Mouse (Mus musculus): ENCODE data around the gene Osbp. TPM values are rescaled to one million over a fixed set of nuclear protein-coding genes. Genes with fewer than 3 reads are reported as not detected.
"Not testable (repeated sequence)": the region's sequence is repeated elsewhere in the genome, so short reads cannot be mapped to it uniquely, and the experiment has no call there.

Osbp gene
- polyA plus RNA-seq, 1 experiment from 2014 or later, result 10.8 TPM

GRCm38 (mm10) chr19:11969155-11970050, 3.7 kb downstream of the Osbp start:
- no peak for ATAC-seq (ENCODE audit: insufficient number of reproducible peaks, insufficient read depth, low FRiP score, low read depth)
- WGBS, result 35% methylated on average over 9 of the region's 9 CpGs
- Histone ChIP-seq H3K4me1 (ENCODE audit: control insufficient read depth in 2 of 2, insufficient read depth in 2 of 2, low read length in 2 of 2) (peaks cover 22 to 58% of the 10 kb centered on the region in 2 experiments), H3K9ac (ENCODE audit: low read length) (peak overlapping the region; percentile 62), H3K9me3 (ENCODE audit: control insufficient read depth, low read length) (no peaks in the 10 kb centered on the region; the same call in 1 of the 2 replicates), H3K4me3 (ENCODE audit: control insufficient read depth in 1 of 2, insufficient read depth in 1 of 2, low read depth in 1 of 2, low read length in 2 of 2) (peak overlapping the region; percentile 7 to 14; a peak in 2 of 4 replicates), H3K27ac (replicated peaks in 1 of 2; ENCODE audit: control insufficient read depth in 1 of 2, insufficient read depth in 1 of 2, low read depth in 2 of 2, low read length in 2 of 2) (peak overlapping the region; percentile 94 to 96), H3K27me3 (ENCODE audit: control insufficient read depth, insufficient read depth, low read length) (no peaks in the 10 kb centered on the region), H3K36me3 (ENCODE audit: control insufficient read depth, insufficient read depth, low read length) (peaks cover 48% of the 10 kb centered on the region), H3K4me2 (ENCODE audit: low read length) (peak overlapping the region; percentile 69)

DNA sequence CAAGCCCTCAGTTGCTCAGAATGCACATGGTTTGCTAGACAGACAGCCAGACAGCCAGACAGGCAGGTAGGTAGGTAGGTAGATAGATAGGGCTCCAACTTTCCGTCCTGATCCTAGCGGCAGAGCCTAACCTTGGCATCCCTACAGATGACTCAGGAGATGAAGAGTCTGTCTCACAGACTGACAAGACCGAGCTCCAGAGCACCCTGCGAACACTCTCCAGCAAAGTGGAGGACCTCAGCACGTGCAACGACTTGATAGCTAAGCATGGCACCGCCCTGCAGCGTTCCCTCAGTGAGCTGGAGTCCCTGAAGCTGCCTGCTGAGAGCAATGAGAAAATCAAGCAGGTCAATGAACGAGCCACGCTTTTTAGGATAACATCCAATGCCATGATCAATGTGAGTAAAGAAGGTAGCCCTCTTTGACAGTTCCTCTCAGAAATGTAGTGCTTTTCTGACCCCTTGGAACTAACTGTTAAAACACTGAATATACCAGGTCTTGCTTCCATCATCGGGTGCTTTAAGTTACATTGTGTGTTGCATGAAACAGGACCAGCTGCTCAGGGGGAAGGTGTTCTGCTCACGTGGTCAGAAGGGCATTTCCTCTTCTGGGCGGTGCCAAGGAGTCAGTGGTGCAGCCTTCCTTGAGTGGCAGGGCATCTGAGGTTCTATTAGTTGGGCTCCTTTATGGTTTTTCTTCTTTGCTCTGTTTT, 7.9 kb downstream of the Osbp start:
- Histone ChIP-seq H3K4me1 (ENCODE audit: control insufficient read depth in 2 of 2, insufficient read depth in 2 of 2, low read length in 2 of 2) (peaks cover 30 to 66% of the 10 kb centered on the region in 2 experiments), H3K4me3 (ENCODE audit: control insufficient read depth in 1 of 2, insufficient read depth in 1 of 2, low read depth in 1 of 2, low read length in 2 of 2) (no peak overlapping the region), H3K9ac (ENCODE audit: low read length) (no peak overlapping the region), H3K27me3 (ENCODE audit: control insufficient read depth, insufficient read depth, low read length) (no peaks in the 10 kb centered on the region), H3K4me2 (ENCODE audit: low read length) (no peak overlapping the region), H3K36me3 (ENCODE audit: control insufficient read depth, insufficient read depth, low read length) (peaks cover 86% of the 10 kb centered on the region), H3K9me3 (ENCODE audit: control insufficient read depth, low read length) (no peaks in the 10 kb centered on the region), H3K27ac (replicated peaks in 1 of 2; ENCODE audit: control insufficient read depth in 1 of 2, insufficient read depth in 1 of 2, low read depth in 2 of 2, low read length in 2 of 2) (no peak overlapping the region)
- ATAC-seq (ENCODE audit: insufficient number of reproducible peaks, insufficient read depth, low FRiP score, low read depth), result no peak
- WGBS, result 83% methylated on average over 13 of the region's 13 CpGs

GRCm38 (mm10) chr19:11974223-11974540, 8.4 kb downstream of the Osbp start:
- Histone ChIP-seq H3K27ac (replicated peaks in 1 of 2; ENCODE audit: control insufficient read depth in 1 of 2, insufficient read depth in 1 of 2, low read depth in 2 of 2, low read length in 2 of 2) (no peak overlapping the region), H3K36me3 (ENCODE audit: control insufficient read depth, insufficient read depth, low read length) (peaks cover 88% of the 10 kb centered on the region), H3K4me2 (ENCODE audit: low read length) (no peak overlapping the region), H3K9me3 (ENCODE audit: control insufficient read depth, low read length) (no peaks in the 10 kb centered on the region), H3K4me3 (ENCODE audit: control insufficient read depth in 1 of 2, insufficient read depth in 1 of 2, low read depth in 1 of 2, low read length in 2 of 2) (no peak overlapping the region), H3K27me3 (ENCODE audit: control insufficient read depth, insufficient read depth, low read length) (no peaks in the 10 kb centered on the region), H3K9ac (ENCODE audit: low read length) (no peak overlapping the region), H3K4me1 (ENCODE audit: control insufficient read depth in 2 of 2, insufficient read depth in 2 of 2, low read length in 2 of 2) (peaks cover 28 to 61% of the 10 kb centered on the region in 2 experiments)
- no peak for ATAC-seq (ENCODE audit: insufficient number of reproducible peaks, insufficient read depth, low FRiP score, low read depth)
- 83% methylated on average over 2 of the region's 2 CpGs for WGBS

DNA sequence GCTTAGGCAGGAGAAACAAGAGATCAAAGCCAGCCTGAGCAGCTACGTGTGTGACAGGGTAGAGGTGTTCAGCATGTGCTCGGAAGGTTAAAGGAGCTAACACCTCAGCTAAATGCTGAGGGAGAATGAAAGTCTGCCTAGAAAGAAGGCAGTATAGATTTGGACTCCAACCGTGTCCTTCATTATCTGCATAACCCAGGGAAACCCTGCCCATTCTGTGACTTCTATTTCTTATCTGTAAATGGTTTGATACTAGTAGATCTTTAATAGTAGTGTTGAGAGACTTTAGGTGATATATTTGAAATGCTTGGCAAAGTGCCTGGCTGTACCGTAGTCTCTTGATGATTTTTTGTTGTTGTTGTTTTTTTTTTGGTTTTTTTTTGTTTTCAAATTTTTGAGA, 9.9 kb downstream of the Osbp start:
- H3K9me3 ChIP-seq (ENCODE audit: control insufficient read depth, low read length), result no peaks in the 10 kb centered on the region

GRCm38 (mm10) chr19:11977363-11977762, 11.6 kb downstream of the Osbp start:
- Histone ChIP-seq H3K27me3 (ENCODE audit: control insufficient read depth, insufficient read depth, low read length) (no peaks in the 10 kb centered on the region), H3K36me3 (ENCODE audit: control insufficient read depth, insufficient read depth, low read length) (peaks cover 99% of the 10 kb centered on the region), H3K4me2 (ENCODE audit: low read length) (no peak overlapping the region), H3K4me3 (ENCODE audit: control insufficient read depth in 1 of 2, insufficient read depth in 1 of 2, low read depth in 1 of 2, low read length in 2 of 2) (no peak overlapping the region), H3K9ac (ENCODE audit: low read length) (peak overlapping the region; percentile 16; the same call in 1 of the 2 replicates), H3K4me1 (ENCODE audit: control insufficient read depth in 2 of 2, insufficient read depth in 2 of 2, low read length in 2 of 2) (peaks cover 17 to 35% of the 10 kb centered on the region in 2 experiments), H3K27ac (replicated peaks in 1 of 2; ENCODE audit: control insufficient read depth in 1 of 2, insufficient read depth in 1 of 2, low read depth in 2 of 2, low read length in 2 of 2) (peak overlapping the region; percentile 64 to 72), H3K9me3 (ENCODE audit: control insufficient read depth, low read length) (no peaks in the 10 kb centered on the region)
- no peak for ATAC-seq (ENCODE audit: insufficient number of reproducible peaks, insufficient read depth, low FRiP score, low read depth)
- 48% methylated on average over 5 of the region's 5 CpGs for WGBS

More for the DNA sequence above, 9.9 kb downstream of the Osbp start:
- Histone ChIP-seq H3K36me3 (ENCODE audit: control insufficient read depth, insufficient read depth, low read length) (peaks cover 99% of the 10 kb centered on the region), H3K27ac (replicated peaks in 1 of 2; ENCODE audit: control insufficient read depth in 1 of 2, insufficient read depth in 1 of 2, low read depth in 2 of 2, low read length in 2 of 2) (peak overlapping the region; percentile 14 to 72), H3K4me3 (ENCODE audit: control insufficient read depth in 1 of 2, insufficient read depth in 1 of 2, low read depth in 1 of 2, low read length in 2 of 2) (no peak overlapping the region), H3K9ac (ENCODE audit: low read length) (no peak overlapping the region), H3K4me2 (ENCODE audit: low read length) (no peak overlapping the region), H3K27me3 (ENCODE audit: control insufficient read depth, insufficient read depth, low read length) (no peaks in the 10 kb centered on the region), H3K4me1 (ENCODE audit: control insufficient read depth in 2 of 2, insufficient read depth in 2 of 2, low read length in 2 of 2) (peaks cover 22 to 51% of the 10 kb centered on the region in 2 experiments)
- WGBS, result 48% methylated on average over 4 of the region's 4 CpGs
- ATAC-seq (ENCODE audit: insufficient number of reproducible peaks, insufficient read depth, low FRiP score, low read depth), result no peak

- no peak for ATAC-seq (ENCODE audit: insufficient number of reproducible peaks, insufficient read depth, low FRiP score, low read depth)
- WGBS, result 86% methylated on average over 4 of the region's 4 CpGs
Measured at GRCm38 (mm10) chr19:11980471-11980870, 14.7 kb downstream of the Osbp start.

DNA sequence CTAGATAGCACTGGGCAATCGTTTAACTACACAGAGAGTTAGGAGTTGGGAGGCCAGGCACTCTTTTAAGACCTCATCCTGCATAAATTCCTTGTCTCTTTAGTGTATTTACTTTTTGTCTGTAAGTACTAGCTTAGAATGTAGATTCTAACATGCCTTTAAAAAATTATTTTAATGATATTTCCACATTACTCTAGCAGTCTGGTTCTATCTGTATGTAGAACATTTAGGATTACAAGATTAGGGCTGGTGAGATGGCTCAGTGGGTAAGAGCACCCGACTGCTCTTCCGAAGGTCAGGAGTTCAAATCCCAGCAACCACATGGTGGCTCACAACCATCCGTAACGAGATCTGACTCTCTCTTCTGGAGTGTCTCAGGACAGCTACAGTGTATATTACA, 18.9 kb downstream of the Osbp start:
- H3K36me3 ChIP-seq (ENCODE audit: control insufficient read depth, insufficient read depth, low read length), result peaks cover 99% of the 10 kb centered on the region
- not testable (repeated sequence) for H3K9ac ChIP-seq (ENCODE audit: low read length); ATAC-seq (ENCODE audit: insufficient number of reproducible peaks, insufficient read depth, low FRiP score, low read depth); H3K9me3 ChIP-seq (ENCODE audit: control insufficient read depth, low read length); H3K4me2 ChIP-seq (ENCODE audit: low read length); H3K4me3 ChIP-seq (ENCODE audit: control insufficient read depth in 1 of 2, insufficient read depth in 1 of 2, low read depth in 1 of 2, low read length in 2 of 2); H3K4me1 ChIP-seq (ENCODE audit: control insufficient read depth in 2 of 2, insufficient read depth in 2 of 2, low read length in 2 of 2); H3K27ac ChIP-seq (replicated peaks in 1 of 2; ENCODE audit: control insufficient read depth in 1 of 2, insufficient read depth in 1 of 2, low read depth in 2 of 2, low read length in 2 of 2); H3K27me3 ChIP-seq (ENCODE audit: control insufficient read depth, insufficient read depth, low read length)
- 86% methylated on average over 5 of the region's 5 CpGs for WGBS

More at GRCm38 (mm10) chr19:11980471-11980870, 14.7 kb downstream of the Osbp start:
- H3K9ac ChIP-seq (ENCODE audit: low read length), result no peak overlapping the region
- H3K36me3 ChIP-seq (ENCODE audit: control insufficient read depth, insufficient read depth, low read length), result peaks cover 99% of the 10 kb centered on the region
- H3K4me1 ChIP-seq (ENCODE audit: control insufficient read depth in 2 of 2, insufficient read depth in 2 of 2, low read length in 2 of 2), result peaks cover 12 to 21% of the 10 kb centered on the region in 2 experiments
- H3K27me3 ChIP-seq (ENCODE audit: control insufficient read depth, insufficient read depth, low read length), result no peaks in the 10 kb centered on the region
- no peaks in the 10 kb centered on the region for H3K9me3 ChIP-seq (ENCODE audit: control insufficient read depth, low read length)
- H3K27ac ChIP-seq (replicated peaks in 1 of 2; ENCODE audit: control insufficient read depth in 1 of 2, insufficient read depth in 1 of 2, low read depth in 2 of 2, low read length in 2 of 2), result no peak overlapping the region
- no peak overlapping the region for H3K4me3 ChIP-seq (ENCODE audit: control insufficient read depth in 1 of 2, insufficient read depth in 1 of 2, low read depth in 1 of 2, low read length in 2 of 2)
- no peak overlapping the region for H3K4me2 ChIP-seq (ENCODE audit: low read length)
